Mouse (Mus musculus) erythroblast, adult 5-6 weeks (primary cell): Measurements from ENCODE around the gene Cipc. TPM values are rescaled to one million over a fixed set of nuclear protein-coding genes. Genes with fewer than 3 reads are reported as not detected.

Experiments used
- ATAC-seq: replicated peaks from 2 replicates; pipeline ENCODE4 v1.8.0; 2016; ENCODE audit warnings: moderate number of reproducible peaks, mild to moderate bottlenecking, moderate TSS enrichment, inconsistent platforms; ENCODE audit not compliant: poor library complexity, low FRiP score, severe bottlenecking
- total RNA-seq, 2 experiments: library from RNA; stranded (forward) in 1 of 2; stranded (reverse) in 1 of 2; fragments of 150-400 nt in 1 of 2; fragments of 200-764, 138-1000 nt in 1 of 2; gene quantifications; 2 replicates each; pipeline versions ENCODE4 v1.2.3 to v1.2.4; 2015 to 2017; ENCODE audit warnings: low replicate concordance in 2 of 2

Cipc gene
- total RNA-seq, 2 experiments from 2014 or later, result 7.1 to 8.2 TPM

DNA sequence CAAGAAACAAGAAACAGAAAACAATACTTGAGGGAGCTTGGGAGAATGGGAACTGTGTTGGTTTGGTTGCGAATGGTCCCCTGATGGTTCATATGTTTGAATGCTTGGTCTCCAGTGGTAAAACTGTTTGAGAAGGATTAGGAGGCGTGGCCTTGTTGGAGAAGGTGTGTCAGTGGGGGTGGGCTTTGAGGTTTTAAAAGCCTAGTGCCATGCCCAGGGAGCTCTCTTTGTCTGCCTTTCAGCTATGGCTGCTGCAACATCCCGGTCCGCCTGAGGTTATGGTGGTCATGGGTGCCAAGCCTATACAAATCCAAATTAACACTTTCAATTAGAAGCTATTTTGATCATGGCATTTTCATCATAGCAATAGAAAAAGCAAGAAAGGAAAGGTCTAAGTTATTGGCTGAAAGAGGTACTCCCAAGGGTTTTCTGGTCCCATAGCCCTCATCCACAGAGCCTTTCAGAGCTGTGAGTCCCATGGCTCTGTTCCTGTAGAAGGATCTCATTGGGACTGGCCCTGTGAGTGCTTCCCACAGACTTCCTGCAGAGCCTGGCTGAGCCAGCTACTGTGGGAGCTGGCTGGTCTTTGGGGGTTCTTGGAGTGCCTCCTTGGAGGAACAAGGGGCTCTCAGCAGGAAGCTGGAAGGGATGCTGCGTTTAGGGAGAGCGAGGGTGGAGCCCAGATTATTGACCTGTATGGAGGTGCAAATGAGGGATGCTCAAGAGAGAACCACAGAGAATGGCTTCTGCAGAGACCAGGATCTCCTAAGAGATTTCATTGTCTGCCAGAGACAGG lies 15.7 kb upstream of the Cipc start:
- ATAC-seq, result no peak

DNA sequence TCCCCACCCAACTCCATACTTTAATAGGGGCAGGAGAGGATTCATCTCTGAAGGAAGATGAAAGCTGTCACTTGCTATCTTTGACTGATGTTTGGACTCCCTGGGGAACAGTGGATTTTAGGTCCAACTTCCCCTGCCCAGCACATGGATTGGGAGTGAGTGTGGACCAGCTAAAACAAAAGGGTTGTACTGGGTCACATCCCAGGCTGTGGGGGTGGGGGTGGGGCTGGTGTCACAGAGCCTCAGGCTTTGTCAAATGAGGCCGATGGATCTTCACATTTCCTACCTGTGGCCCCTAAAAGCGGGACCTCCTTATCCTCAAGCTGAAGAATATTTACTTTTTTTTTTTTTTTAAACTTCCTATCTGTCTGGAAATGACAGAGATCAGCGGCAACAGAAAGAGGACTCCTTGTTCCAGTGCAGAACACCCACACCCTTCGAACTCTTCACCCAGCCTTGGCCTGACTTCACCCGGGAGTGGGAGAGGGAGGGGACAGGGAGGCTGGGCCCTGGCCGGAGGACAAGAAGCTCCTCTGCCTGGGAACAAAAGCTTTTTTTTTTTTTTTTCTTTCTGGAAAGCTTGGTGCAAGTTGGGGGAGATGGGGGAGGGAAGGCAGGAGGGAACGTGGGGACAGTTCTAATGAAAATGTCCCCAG lies 14.8 kb upstream of the Cipc start:
- no peak for ATAC-seq

DNA sequence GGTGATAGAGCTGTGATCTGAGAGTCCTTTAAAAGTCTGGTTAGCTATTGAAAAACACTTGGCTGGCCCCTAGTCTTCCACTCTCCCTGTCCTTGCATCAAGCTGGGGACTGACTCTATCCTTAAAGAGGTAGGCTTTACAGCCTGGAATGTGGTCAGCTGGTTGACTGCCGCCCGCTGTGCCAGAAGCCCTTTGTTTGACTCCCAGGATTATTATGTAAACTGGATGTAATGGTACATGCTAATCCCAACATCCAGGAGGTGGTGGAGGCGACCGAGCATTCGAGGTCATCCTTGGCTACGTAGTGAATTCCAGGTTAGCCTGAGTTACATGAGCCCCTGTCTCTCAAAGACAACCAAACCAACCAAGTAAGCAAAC lies 14.3 kb upstream of the Cipc start:
- no peak for ATAC-seq

DNA sequence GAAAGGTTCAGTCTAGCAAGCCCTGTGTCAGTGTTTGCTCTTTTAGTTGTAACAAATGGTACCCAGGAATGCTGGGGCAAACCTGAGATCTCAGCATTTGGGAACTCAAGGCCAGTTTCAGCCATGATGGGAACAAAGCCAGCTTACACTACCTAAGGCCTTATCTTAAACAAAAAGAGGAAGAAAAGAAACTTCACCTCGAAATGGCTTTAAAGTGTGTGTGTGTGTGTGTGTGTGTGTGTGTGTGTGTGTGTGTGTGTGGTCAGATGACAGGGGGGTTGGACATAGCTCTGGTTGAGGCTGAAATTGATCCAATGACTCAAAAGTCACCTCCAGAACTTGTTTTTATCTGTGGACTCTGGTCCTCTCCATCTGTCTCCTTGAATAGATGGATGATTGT lies 12.1 kb upstream of the Cipc start:
- no peak for ATAC-seq

DNA sequence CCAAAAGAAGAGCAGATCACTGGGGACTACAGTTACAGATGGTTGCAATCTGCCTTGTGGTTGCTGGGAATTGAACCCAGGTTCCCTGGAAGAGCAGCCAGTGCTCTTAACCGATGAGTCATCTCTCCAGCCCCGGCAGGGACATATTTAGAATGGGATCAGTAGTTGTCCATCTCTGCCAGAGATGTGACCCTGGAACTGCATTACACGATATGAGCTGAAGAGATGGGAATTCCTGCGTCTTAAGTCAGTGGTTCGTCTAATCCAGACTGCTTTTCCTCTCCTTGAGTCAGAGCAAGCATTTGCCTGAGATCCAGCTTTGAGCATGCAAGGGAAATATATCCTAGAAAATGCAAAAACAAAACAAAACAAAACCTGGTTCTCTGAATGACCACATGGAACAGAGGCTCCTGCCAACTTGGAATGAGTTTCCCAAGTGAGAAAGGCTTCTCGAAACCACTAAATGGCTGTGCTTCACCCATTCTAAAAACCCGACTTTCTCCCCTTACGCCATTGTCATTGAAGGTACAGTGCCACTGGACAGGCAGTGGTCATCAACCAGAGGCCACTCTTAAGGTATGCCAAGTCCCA lies 11.1 kb upstream of the Cipc start:
- no peak for ATAC-seq

DNA sequence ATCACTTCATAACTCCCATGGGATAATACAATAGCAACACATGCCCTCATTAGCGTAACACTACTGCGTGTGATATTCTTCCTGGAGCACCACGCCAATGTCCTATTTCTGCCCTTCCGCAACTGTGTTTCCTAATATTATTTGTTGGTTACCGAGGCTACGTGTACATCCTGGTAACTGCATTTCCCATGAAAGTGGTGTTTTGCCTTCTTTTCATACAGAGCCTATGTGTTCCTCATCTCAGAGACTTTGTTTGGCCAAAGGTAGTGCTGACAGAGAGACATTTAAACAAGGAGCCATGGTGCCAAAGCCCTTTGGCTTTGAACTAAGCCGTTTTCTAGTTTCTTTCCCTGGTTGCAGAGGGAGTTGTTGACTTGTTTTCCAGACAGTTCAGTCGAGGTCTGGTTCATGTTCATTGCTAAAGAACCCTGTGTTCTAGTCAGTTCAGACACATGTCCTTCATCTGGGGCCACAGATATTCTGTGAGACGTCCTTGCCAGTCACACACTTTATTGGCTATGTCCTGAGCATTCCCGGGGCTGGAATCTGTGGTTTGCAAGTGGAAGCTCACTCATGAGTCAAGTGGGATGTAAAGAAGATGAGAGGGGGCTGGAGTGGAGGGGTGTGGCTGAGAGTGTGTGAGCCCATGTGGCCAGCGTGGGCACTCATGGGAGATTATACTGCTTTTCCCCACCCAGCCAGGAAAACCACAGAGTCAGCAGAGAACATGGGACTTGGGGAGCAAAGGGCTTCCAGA lies 10.1 kb upstream of the Cipc start:
- ATAC-seq, result no peak

DNA sequence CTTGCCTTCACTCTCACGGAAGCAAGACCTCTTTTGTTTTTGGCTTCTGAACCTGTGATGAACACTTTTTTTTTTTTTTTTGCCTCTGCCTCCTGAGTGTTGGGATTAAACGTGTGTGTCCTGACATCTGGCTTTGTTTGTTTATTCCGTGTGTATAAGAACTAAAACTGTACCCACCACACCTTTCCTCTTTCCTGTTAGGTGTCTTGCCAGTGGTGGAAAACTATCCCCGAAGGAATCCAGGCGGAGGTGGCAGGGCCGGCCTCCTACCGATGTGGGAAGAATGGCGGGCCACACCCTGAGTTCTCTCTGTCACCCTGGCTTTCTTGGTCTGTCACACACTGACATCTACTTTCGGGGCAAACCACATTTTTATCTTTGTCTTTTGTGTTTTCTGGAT lies 8.3 kb upstream of the Cipc start:
- ATAC-seq, result no peak

DNA sequence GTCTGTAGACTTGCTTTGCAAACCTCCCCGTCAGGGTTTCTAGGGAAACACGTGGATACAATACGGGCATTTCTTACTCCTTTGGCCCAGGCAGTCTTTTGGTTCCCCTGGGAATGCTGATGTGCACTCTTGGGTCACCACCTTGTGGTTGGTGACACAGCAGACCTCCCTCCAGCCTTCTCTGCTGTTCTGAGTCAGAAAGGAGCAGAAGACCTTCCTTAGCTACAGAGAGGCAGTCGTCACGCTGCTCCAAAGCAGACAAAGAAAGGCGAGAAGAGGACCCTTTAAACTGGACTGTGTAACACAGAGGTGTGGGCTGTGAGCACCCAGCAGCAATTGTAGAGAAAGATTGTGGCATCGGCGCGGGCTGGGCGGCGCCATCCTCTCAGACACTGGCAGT lies 5.7 kb upstream of the Cipc start:
- no peak for ATAC-seq

DNA sequence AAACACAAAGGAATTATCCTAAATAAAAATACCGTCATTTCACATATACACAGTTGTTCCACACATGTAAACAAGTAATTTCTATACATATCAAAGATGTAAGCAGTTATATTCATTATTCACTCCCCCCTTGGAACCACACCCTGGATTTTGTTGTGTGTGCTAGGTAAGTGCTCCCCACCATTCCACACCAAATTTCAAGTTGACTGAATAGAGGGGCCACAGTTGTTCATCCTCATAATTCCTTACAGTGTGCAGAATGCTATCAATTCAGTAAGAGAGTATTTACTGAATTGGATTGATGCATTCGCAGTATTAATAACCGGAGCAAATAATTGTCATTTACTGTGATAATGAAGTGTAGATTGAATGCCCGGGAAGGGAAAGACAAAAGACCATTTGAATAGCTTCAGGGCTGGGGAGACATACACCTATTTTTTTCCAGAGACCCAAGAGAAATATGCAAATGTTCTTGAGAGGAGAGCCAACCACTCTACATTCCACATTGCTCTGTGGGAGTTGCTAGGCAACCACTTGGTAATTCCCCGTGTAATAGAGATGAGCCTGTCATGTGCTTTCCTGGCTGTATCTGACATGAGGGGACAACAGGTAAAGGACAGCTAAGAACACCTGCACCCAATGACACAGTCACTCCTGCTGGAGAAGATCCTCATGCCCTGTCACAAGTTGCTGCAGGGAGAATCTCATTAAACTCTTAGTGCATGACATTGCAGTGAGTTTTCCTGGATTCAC lies 4.9 kb upstream of the Cipc start:
- no peak for ATAC-seq

DNA sequence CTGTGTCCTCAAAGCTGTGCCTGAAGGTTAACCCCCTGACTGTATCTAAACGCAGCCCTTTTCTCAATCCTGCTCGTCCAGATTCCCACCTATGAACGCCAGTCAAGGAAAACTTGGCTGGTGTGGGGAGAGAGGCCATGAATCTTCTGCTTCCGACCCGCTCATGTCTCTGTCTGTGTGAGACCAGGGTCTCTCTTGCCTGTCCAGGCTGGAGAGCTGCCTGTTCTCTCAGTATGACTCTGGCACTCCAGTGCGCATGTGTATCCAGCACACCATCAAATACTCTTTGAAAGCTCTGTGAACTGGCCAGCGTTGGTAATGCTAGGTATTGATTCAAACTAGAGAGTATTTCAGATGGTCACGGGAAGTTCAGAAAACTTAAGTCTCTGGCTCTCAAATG lies 3.4 kb upstream of the Cipc start:
- no peak for ATAC-seq

DNA sequence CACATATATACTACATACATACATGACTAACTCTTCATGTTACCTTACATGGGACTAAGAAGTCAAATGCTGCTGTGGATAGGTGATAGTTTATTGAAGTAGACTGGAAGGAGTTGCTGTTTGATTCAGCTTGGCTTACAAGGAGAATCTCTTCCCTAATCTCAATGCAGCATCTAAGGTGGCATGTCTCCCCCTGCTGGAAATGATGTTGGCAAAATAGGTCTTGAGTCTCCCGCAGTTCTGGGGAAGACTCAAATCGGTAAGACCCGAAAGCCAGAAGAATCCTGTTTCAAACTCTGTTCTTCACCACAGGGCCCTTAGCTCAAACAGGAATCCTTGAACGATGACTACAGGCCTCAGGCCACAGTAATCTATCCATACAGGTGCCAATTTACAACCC lies 1.7 kb upstream of the Cipc start:
- no peak for ATAC-seq

DNA sequence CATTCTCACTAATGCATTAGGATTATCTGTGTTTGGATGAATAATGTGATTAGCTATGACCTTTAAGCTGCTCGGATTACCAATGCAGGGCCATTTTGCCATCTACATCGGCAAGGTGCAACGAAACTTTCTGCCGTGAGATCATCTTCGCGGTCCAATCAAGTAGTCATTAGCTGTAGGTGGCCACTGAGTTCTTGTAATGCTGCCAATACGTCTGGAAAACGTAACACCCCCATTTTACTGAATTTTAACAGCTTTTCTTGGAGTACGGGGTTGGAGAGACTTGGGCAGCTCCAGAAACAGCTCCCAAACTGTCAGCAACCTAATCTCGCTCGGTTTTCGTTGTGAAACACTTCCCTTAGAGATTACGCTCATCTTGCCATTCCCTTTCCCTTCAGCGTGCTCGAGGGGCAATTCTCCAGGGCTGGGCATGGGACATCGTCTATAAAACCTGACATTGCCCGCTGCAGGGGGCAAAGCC lies 502 bp upstream of the Cipc start:
- no peak for ATAC-seq

DNA sequence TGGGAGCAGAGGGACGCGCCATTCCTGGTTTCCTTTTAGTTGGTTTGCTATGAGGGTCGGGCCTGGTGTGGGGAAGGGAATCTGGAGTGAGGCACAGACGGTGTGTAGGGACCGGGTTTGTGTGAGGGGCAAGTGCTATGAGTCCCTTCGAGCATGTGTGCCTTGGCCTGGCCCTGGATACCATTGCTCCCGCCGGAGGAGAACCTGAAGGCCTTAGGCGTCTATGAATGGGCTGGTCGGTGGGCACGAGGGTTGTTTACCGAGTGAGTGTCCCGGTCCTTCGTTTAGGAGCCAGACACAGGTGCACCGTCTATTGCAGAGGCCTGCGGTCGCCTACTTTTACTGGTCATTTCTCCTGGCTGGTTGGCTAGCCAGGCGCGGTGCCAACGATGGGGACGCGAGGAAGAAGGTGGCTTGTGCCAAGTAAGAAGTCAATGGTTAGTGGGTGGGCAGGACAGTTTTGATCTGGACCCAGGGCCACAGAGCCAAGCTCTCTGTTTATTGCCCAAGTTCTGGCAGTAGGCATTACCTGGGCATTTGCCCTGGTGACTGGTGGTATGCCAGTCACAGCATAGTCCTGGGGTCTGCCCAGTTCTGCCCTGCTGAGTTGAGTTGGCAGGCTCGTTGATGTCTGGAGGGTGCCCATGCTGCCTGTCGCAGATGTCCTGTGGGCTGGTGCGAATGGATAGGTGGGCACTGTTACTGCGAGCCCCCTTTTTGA lies 998 bp downstream of the Cipc start:
- ATAC-seq, result peak; percentile 24; the same call in 1 of the 2 replicates

DNA sequence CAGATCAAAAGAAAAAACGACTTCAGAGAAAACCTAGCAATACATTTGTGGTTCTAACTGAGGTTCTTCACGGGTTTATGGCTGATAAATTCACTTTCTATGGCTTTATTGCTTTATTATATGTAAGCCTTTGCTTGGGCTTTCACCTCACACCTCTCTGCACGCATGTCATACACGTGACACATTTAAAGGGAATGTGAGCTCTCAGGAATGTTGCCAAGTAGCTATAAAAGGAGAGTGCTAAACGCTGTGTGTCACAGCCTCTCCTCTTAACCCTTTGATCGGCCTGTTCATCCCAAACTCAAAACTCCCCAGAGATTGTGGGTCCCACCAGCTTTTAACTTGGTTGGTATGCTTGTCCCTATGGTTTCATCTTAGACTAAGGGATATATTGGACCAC lies 1.8 kb downstream of the Cipc start:
- no peak for ATAC-seq

DNA sequence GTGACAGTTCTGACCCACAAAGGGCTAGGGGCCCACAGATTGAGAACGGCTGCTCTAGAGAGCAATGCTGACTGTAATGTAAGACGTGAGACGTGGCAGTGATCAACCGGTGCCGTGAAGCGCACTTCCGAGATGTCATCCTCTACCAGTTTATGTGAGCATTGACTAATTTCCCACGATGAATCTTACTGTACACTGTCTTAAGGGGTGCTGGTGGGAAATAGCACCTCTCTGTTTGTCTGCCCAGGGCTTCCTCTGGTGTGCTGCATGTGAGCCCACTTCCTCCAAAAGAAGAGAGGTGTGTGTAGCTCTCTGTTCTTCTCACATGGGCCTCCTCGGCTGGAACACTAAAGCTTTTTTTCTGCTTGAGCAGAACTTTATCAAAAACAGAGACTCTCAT lies 2.7 kb downstream of the Cipc start:
- ATAC-seq, result no peak

DNA sequence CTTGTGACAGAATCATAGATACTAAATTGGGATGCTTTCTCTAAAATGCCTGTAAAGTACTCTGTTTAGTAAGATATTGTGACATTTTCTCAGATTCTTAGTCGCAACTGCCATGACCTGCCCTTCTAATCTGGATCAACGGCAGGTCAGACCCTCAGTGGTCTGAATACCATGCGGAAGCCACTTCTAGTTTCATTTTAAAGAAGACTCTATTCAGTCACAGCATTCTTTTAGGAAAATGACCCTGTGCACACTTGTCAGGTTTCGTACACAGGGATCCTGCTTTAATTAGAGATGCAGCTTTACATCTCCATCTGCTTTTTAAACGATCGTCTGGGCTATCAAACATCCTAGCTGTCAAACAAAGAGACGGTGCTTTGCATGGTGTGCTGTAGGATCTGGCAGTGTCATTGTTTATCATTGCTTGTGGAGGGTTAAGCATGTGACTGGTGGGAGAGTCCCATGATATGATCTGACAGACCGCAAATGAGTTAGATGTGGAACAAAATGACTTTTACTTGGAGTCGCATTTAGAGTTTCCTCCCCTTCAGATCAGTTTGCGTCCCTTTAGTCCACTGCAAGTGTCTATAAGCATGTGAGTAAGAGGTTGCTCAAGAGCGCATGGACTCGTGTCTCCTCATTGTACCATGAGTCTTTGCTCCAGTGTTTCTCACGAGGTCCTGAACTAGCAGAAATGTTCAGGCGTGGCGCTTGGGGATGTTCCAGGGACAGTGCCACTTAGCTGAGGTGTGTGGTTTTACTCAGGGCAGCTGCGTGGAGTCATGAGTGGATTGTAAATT lies 3.5 kb downstream of the Cipc start:
- no peak for ATAC-seq

DNA sequence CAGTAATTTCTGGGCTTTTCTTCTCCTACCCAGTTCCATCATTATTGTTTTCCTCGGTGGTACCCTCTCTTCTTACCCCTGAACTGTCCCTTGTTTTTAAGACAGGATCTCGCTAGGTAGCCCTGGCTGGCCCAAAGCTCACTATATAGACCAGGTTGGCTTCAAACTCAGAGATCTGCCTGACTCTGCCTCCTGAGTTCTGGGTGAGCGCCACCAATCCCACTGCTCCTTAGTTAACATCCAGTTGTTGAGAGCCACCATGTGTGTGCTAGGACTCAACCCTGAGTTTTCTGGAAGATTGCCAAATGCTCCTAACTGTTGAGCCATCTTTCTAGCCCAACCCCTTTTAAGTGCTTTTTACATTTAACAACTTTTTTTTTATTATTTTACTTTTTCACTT lies 4.1 kb downstream of the Cipc start:
- ATAC-seq, result no peak

DNA sequence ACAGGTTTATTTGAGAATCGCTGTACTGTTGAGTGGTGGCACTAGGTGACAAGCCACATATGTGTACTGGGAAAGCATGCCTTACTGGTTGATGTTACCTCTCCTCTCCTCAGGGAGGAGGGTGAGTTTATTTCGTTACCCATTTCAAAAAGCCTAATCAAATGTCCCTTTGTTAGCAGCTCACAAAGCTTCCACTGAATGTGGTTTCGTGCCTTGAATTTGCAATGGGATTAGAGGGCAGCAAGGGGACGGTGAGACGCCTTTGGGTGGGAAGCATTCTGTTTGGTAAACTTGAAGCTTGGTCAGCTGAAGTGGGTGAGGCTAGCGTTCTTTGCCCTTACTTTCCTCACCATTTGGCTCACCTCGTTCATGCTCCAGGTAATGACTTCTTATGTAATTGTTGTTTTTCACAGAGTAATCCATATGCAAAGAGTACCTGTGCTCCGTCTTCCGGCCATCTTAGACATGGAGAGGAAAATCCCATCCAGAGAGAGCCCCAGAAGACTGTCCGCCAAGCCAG lies 5.5 kb downstream of the Cipc start:
- ATAC-seq, result no peak
